8 mouse cellular contexts compared by ENCODE assay signal in the genomic region with DNA sequence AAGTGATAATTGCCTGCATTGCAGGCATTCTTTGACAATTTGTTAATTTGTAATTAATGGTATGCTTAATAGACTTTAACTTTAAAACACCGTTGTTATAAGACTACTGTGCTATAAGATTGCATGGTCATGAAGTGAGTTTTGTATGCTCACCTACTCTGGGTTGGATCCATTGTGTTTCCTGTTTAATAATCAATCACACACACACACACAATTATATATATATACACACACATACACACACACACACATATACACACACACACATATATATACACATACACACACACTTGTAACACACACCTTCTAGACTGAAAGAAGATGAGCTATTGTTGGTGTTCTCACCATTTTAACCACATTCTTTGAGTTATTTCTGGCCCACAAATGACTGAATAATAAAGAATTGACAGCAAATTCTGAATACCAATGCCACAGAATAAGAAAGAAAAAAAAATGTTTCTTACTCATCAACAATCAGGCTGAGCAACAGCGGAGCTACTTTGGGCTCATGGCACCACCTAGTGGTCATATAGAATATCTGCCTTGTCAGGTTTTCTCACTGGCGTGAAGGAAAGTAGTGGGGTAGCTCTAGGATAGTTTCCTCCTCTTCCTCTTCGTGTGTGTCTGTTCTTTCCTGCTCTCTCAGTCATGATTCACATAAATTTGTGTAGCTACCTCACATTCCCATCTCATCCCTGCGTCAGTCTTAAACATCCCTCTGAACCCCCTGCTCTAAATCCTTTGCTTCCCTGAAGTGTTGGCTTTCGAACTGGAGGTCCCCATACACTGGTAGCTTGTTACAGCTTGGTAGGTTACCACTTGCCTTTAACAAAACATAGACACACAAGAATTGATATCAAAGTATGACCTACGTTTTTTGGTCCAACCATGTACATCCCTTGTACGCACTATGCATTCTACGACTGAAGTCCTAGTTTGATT. TPM values are rescaled to one million over a fixed set of nuclear protein-coding genes. Genes with fewer than 3 reads are reported as not detected.
DNase-seq lines count a peak whose midpoint lies in the region; ATAC-seq and TF ChIP-seq lines count a peak whose summit lies in the region.

No protein-coding gene starts in this region.

- ATAC-seq in heart, postnatal 0 days (ENCODE audit: insufficient read depth, low read depth) = no peak
- peak; percentile 66; the same call in 1 of the 2 replicates for ATAC-seq in midbrain, embryonic 12.5 days (ENCODE audit: low FRiP score, low read depth)

- H3K4me2 ChIP-seq in heart, postnatal 0 days (ENCODE audit: low read depth, low read length) = no peak overlapping the region
- H3K4me2 ChIP-seq in midbrain, embryonic 12.5 days (replicated peaks) = no peak overlapping the region

- H3K36me3 ChIP-seq in heart, postnatal 0 days (replicated peaks; ENCODE audit: control insufficient read depth, insufficient read depth, low read length) = no peaks in the 10 kb centered on the region
- no peaks in the 10 kb centered on the region for H3K36me3 ChIP-seq in midbrain, embryonic 12.5 days

- peak; percentile 59 for DNase-seq in heart, postnatal 0 days (ENCODE audit: low spot score)
- DNase-seq in heart, adult 9 months (ENCODE audit: low spot score in 2 of 2) = no peak
- peak; percentile 41 for DNase-seq in A20 (ENCODE audit: low read depth, low spot score)
- DNase-seq in R1 (ENCODE audit: low read depth, low spot score) = peak; percentile 57
- peak; percentile 6 for DNase-seq in fibroblast of lung, adult 2 months (ENCODE audit: low read depth)
- DNase-seq in kidney, postnatal 14 days = peak; percentile 30
- DNase-seq in gastrocnemius, adult 8-10 months (ENCODE audit: low spot score in 2 of 2) = no peak

- H3K4me1 ChIP-seq in heart, postnatal 0 days (ENCODE audit: control insufficient read depth, insufficient read depth) = no peaks in the 10 kb centered on the region
- H3K4me1 ChIP-seq in midbrain, embryonic 12.5 days = peaks cover 6% of the 10 kb centered on the region; the same call in 1 of the 2 replicates

- peak; percentile 85 for TF ChIP-seq CTCF in heart, postnatal 0 days (IDR thresholded peaks at IDR 0.05; ENCODE audit: low read depth)

- no peaks in the 10 kb centered on the region for H3K9me3 ChIP-seq in heart, postnatal 0 days (replicated peaks; ENCODE audit: control insufficient read depth, low read length)
- no peaks in the 10 kb centered on the region for H3K9me3 ChIP-seq in midbrain, embryonic 12.5 days

- 0 out of 2 replicates have a peak, but pooled peaks cover 5% of the 10 kb centered on the region for H3K27me3 ChIP-seq in heart, postnatal 0 days (ENCODE audit: control insufficient read depth, insufficient read depth, low read length)
- H3K27me3 ChIP-seq in midbrain, embryonic 12.5 days = peaks cover 6% of the 10 kb centered on the region; the same call in 1 of the 2 replicates

- H3K4me3 ChIP-seq in heart, postnatal 0 days (ENCODE audit: low read depth, low read length) = no peak overlapping the region
- no peak overlapping the region for H3K4me3 ChIP-seq in midbrain, embryonic 12.5 days

- no peak for TF ChIP-seq EP300 in heart, postnatal 0 days (IDR thresholded peaks at IDR 0.05; ENCODE audit: low read depth)

- 49% methylated on average over 9 of the region's 9 CpGs for WGBS in heart, postnatal 0 days
- 57% methylated on average over 9 of the region's 9 CpGs for WGBS in midbrain, embryonic 12.5 days

- no peak overlapping the region for H3K27ac ChIP-seq in heart, postnatal 0 days (ENCODE audit: low read depth)
- H3K27ac ChIP-seq in midbrain, embryonic 12.5 days (replicated peaks) = no peak overlapping the region

- H3K9ac ChIP-seq in heart, postnatal 0 days (replicated peaks; ENCODE audit: low read depth, low read length) = no peak overlapping the region
- no peak overlapping the region for H3K9ac ChIP-seq in midbrain, embryonic 12.5 days (replicated peaks)

RNA-seq across cellular contexts. Expression of a gene that starts 18.9 kb away (rescaled TPM):
- total RNA-seq in heart, postnatal 0 days (2014; rRNA removed; ENCODE audit: low replicate concordance) = 41.1 and 58.4 TPM in 2 replicates
- 74.3 and 92.1 TPM in 2 replicates for polyA plus RNA-seq in heart, postnatal 0 days (2015; fragmentation: Nextera tagmentation; extraction: Ambion mirVana)
- 101 and 108 TPM in 2 replicates for polyA plus RNA-seq in midbrain, embryonic 12.5 days (2016; fragmentation: Nextera tagmentation; extraction: Ambion mirVana)
- total RNA-seq in gastrocnemius, adult 8-10 months (2022) = 10 to 100 TPM; 90.4 to 99.0 (median 92.9) TPM

Comparison
In these comparisons a context has a peak if more than half of its experiments do, and no peak if none do; other contexts are left out.
1. DNase-seq: peak in heart, postnatal 0 days (single experiment), A20 (single experiment), R1 (single experiment), fibroblast of lung, adult 2 months (single experiment) and kidney, postnatal 14 days (single experiment); none in heart, adult 9 months (0 of 2) and gastrocnemius, adult 8-10 months (0 of 2).